Mouse (Mus musculus) embryo, embryonic 9.5 days (tissue): ENCODE data around the gene Ncbp1.
A peak's percentile ranks its signal among the peaks of the same experiment; 100 is the strongest.
"Not testable (repeated sequence)": the region's sequence is repeated elsewhere in the genome, so short reads cannot be mapped to it uniquely, and the experiment has no call there.

Source experiments
- DNase-seq: peaks from one replicate; pipeline ENCODE4 v3.0.0-alpha.2; 2017; ENCODE audit errors: extremely low spot score

The Ncbp1 gene

DNA sequence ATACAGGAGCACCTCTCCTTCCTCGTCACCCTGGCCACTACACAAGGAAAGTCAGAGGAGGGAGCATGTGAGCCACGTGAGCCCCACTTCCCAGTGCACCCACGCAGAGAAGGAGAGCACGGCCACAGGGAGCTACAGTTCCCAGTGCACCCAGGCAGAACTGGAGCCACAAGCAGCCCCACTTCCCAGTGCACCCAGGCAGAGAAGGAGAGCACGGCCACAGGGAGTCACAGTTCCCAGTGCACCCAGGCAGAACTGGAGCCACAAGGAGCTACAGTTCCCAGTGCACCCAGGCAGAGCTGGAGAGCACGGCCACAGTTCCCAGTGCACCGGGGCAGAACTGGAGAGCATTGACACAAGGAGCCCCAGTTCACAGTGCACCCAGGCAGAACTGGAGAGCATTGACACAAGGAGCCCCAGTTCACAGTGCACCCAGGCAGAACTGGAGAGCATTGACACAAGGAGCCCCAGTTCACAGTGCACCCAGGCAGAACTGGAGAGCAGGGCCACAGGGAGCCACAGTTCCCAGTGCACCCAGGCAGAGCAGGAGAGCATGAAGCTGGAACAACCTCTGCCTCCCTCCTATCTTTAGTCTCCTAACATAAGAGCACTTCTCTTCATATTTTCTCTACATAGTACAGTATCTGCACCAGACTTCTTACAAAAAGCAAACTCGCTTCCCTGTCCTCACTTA is 9.0 kb upstream of the Ncbp1 start:
- no peak for DNase-seq

DNA sequence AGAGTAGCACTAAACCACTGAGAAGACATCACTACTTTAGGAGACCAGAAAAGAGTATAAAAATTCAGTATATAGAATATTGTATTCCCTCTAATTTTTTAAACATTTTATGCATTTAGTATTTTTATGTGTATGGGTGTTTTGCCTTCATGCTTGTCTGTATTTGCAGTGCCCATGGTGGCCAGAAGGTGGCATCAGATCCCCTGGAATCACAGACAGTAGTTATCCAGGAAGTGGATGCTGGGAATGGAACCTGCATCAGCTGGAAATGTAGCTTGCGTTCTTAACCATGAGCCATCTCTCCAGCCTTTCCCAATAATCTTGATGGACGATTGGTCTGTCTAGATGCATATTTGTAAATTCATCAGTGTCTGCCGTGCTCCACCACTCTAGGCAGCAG is 8.2 kb upstream of the Ncbp1 start:
- DNase-seq: peak; percentile 53

DNA sequence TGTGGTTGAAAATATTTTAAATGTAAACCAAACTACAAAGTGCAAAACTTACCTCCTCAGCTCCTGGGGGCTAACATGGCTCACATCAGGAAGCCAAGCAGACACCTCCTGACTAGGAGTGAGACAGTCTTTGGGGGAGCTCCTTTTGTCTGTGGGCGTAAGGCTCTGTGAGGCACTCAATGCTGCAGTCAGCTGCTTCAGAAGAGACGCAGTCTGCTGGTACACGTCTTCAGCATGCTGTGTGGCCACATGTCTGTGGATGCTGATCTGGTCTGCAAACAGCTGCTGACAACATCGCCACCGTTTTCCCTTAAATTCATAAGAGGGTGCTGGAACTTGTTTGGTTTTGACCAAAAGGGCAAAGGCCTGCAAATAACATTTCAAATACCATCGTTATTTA is 6.6 kb upstream of the Ncbp1 start:
- DNase-seq: no peak

DNA sequence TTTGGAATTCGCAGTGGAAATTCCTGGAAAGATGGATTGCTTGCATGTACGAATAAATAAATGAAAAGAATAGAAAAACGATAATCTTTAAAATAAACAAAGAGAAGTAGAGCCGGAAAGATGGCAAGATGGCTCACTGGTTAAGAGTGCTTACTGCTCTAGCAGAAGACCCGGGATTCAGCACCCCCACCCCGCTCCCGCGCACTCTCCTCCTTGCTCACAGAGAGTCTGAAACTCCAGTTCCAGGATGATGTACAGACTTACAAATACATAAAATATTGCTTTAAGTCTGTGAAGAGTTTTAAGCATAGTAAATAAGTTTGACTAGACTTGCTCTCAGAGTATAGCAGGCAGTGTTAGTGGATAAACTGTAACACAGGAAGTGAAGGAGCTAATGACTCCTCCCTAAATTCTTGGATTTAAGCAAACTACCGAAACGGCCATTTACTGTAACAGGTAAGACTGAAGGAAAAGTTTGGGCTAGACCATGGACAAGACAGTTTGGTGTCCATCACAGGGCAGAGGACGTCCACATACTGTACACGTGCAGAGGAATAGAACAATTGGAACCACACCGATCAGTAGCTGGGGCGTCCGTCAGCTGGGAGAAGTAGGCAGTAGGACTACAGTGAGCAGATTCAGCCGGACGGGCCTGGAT is 655 bp upstream of the Ncbp1 start:
- DNase-seq: no peak

DNA sequence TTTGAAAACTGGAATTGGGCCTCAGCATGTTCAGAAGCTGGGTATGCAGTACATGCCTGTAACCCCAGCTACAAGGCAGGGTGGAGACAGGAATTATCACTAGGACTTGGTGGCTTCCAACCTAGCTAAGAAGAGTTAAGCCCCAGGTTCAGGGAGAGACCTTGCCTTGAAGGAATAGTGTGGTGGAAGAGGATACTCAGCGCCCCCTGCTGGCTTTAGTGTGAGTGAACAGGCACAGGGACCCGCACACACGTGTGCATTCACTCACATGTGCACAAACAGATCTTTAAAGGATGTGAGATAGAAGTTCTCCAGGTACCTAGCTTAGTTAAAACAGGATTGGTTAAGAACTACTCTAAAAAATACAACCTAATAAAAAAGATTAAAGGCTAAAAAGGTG is 5.9 kb downstream of the Ncbp1 start:
- peak; percentile 7 for DNase-seq

DNA sequence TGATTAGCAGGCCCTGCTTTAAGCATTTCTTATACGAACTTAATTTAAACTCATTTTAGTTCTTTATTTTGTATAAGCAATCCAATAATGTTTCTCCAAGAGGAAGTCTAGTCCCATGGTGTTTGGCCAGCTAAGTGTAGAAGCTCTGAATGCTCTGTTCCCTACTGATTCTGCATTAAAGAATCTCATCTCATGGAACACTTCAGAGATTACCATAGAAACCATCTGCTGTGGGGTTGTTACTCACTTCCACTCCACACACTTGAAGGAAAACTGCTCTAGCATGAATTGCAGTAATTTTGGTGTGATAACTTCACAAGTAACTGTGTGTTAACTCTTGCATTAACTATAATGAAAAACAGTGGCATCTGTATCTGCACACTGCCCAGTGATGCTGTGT is 8.5 kb downstream of the Ncbp1 start:
- DNase-seq: no peak

DNA sequence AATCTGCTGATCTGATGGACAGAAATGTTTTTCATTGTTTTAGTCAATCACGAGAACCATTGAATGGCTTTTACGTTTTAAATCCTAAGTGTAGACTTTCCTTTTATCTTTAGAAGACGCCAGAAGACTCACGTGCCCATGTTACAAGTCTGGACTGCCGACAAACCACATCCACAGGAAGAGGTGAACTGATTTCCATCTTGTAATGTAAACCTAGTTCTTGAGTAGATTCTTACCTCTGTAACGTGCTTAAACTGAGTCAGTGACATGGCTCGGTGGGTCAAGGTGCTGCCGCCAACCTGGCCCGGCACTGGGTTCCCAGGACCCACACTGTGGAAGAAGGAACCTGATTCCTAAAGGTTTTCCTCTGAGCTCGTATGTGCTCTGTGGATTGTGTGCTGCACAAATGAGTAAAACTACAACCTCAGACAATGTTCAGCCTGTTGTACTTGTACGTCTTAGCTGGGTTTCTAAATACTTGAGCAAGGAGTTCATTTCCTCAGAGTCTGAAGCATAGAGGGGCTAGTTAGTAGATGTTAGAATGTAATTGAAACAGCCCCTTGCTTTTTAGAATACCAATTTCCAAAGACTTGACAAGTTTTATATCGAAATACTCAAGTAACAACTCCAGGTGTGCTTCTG is 13.6 kb downstream of the Ncbp1 start:
- DNase-seq: no peak

DNA sequence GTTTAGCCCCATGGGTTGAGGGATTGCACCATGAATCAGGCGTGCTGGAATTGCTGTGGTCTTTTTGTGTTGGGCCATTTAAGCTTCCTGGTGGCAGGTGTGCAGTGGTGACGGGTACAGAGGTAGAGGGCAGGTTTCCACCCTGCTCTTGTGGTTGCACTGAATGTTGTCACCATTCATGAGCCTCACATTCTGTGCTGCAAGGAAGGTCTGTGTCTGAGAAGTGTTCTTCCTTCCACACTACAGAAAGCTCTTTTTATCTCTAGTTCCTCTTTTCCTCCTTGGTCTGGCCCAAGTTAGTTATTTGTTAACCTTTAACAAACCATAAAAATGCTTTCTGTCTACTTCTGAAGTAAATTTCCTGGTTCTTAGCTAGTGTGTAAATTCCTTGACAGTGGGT is 25.6 kb downstream of the Ncbp1 start:
- DNase-seq: no peak

DNA sequence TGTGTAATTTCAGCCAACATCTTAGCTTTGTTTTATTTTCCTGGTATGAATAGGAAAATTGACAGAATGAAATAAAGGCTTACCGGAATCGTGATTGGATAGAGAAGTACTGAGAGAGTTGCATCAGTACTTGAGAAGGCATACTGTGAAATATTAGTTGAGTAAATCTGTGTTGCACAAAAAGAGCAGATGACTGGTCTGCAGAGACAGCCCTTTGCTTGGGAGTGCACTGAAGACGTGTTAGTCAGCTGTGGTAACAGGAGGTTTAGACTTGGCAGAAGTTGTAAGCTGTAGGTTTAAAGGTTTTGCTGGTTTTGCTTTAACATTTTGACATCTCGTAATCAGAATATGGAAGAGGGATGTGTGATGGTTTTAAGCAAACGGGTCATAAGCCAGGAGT is 27.4 kb downstream of the Ncbp1 start:
- DNase-seq: no peak

DNA sequence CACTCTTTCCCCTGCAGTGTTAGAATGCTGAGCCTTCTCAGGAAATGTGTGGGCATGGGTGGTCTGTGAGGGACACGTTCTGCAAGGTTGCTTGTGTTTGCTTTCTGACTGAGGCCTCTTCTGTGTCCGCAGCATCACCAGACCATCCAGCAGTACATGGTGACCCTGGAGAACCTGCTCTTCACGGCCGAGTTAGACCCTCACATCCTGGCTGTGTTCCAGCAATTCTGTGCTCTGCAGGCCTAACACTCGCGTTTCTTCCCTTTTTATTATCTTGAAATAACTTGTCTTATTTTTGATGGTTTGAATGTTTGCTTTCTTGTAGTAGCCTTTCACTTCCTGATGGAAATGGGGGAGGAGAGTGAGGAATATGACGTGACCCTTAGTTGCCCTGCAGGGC is 33.3 kb downstream of the Ncbp1 start:
- no peak for DNase-seq

DNA sequence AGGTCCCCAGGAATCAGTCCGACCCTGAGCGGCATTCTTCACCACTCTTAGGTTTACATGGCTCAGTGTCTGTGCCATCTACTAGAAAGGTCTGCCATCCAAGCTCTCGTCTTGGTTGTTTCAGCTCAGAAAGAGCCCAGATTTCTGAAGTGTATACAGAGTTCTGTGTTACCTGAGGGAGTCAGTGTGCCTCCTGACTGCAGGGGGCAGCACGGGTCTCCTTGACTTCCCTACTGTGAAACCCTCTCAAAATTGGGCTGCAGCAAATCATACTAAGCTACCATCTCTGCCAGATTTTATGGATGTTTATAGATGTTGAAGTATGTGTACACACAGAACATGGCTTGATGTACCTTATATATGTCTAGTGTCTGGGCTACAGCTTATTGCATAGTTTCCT is 37.9 kb downstream of the Ncbp1 start:
- DNase-seq: no peak

DNA sequence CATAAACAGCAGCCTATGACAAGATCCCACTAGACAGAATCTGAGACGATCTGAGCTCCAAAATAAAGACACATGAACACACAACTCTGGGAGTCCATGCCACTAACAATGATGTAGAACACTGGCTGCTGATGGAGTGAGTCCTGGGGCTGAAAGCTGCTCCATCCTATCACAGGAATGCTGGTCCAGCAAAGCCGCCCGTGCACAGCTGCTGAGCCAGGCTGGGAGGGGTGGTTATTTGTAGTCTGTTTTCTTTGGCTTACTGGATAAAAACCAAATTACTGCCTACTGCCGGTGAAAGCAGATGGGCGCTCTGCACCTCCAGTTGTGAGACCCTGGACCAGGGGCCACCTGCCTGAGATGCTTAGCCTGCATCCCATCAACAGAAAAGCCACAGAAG is 38.6 kb downstream of the Ncbp1 start:
- DNase-seq: no peak

DNA sequence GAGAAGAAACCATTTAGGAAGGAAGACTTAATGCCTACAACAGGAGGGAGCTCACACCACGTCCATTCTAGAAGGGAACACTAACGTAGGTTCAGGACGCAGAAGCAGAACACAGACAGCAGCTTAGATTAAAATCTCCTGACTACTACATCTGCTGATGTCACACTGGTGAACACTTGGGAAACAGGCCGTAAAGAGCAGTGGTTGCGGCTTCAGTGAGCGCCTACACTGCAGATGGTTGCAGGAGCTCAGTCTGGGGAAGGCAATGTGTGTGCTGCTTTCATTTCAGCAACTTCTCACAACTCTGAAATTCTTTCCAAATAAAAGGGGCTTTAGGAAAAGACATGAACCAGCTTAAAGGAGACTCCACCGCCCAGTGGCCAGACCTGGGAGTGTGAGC is 39.1 kb downstream of the Ncbp1 start:
- no peak for DNase-seq

DNA sequence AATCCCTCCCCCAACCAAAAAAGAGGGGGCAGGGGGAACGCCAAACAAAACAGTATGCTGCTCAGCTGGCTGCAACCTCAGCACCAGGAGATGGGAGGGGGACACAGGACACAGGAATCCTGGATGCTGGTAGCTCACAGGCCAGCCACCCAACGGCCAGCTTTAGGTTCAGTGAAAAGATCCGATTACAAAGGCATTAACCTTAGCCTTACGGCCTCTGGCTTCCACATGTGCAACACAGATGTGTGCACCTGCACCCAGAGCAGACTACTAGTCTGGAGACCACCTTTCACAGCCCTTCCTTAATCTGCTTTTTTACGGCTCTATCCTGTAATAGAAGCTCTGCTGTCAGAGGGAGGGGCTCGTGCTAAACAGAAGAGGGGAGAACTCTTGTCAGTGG is 42.8 kb downstream of the Ncbp1 start:
- no peak for DNase-seq

DNA sequence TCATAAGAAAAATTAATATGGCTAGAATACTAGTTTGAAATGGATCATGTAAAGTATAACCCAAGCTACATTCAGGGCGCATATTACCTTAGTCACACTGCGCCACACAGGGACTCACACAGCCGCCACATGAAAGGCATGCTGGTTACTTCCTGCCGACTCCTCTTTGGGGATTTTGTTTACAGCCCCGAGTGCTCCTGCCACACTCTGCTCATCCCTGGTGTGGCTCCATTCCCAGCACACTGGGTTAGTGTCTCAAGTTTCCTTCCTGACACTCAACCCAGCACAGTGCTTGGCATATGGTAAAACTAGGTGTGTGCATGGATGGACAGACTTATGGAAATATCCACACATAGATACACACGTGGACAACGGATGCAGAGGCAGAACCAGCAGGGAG is 43.8 kb downstream of the Ncbp1 start:
- DNase-seq: no peak

DNA sequence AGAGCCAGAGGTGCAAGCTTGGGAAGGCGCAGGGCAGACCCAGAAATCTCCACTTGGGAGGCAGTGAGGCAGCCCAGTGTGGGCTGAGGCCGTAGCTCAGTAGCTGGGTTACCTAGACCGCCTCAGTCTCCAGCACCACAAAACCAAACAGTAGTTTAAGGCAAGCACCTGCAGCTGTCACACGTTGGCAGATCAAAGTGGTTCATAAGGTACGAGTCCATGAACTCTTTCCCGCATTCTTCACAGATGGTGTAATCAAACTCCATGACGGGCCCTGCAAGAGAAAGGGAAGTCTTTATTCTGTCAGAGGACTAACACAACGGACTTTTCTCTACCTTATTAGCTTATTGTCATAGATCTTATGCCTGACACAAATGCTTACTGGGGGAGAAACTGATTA is 47.0 kb downstream of the Ncbp1 start:
- DNase-seq: no peak

DNA sequence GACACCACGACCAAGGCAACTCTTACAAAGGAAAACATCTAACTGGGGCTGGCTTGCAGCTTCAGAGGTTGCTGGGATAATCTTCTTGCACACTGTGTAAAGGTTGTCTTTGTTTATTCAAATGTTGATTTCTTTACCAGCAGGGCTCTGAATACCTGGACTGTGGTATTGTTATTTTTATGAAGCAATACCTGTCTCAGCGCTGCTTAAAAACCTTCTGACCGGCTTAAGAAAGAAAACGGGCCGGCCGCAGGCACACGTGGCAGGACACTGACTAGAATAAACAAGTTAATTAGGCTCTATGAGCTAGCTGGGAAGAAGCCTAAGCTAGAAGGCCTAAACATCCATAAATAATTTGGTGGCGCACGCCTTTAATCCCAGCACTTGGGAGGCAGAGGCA is 47.5 kb downstream of the Ncbp1 start:
- DNase-seq: no peak

DNA sequence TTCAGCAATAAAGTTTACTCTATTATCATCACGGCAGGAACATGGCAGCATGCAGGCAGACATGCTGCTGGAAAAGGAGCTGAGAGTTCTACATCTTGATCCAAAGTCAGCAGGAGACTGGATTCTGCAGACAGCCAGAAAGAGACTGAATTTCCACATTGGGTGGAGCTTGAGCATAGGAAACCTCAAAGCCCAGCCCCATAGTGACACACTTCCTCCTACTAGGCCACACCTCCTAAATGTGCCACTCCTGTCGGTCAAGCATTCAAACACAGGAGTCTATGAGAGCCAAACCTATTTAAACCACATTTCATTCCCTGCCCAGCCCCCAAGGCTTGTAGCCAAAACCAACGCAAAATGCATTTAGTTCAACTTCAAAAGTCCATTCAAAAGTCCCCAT is 48.1 kb downstream of the Ncbp1 start:
- DNase-seq: no peak

DNA sequence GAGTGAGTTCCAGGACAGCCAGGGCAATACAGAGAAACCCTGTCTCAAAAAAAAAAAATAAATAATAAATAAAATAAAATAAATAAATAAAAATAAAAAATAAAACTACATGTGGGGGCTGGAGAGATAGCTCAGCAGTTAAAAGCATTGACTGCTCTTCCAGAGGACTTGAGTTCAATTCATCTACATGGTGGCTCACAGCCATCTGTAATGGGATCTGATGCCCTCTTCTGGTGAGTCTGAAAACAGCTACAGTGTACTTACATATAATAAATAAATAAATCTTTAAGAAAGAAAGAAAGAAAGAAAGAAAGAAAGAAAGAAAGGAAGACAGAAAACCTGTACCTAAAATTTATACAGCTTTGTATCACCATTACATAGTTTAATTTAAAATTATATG is 53.6 kb downstream of the Ncbp1 start:
- not testable (repeated sequence) for DNase-seq

DNA sequence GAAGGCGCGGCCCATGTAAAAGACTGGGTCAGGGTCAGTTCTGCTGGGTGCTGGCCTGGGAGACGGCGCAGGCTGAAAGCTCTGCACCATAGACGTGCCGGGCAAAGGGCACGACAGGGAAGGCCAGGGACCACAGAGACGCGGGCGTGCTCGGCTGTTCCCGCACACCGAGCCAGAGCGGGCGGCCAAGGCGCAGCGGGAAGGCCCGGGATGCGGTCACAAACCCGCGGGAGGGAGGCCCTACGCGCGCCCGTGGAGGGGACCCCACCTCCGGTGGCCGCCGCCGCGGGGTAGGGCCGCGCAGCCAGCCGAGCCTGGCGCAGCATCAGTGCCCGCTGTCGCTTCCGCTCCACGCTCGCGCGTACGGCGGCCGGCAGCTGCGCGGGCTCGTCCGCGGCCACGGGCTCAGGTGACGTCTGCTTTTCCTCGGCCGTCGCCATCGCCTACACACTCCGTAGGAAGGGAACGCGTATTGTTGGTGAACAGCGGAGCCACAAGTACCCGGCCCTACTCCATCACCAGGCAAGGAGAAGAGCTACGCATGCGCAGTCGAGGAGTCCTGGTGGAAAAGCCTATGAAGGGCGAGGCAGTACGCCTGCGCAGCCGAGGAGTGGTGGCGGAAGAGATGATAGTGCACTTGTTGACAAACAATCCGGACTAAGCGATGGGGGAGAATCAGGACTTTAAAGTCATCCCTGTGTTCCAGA is 57.5 kb downstream of the Ncbp1 start, which contains the start of gene Xpa:
Xpa (minus strand) TSS at position 531 of the 707 bp plus-strand sequence.
- peak; percentile 90 for DNase-seq

DNA sequence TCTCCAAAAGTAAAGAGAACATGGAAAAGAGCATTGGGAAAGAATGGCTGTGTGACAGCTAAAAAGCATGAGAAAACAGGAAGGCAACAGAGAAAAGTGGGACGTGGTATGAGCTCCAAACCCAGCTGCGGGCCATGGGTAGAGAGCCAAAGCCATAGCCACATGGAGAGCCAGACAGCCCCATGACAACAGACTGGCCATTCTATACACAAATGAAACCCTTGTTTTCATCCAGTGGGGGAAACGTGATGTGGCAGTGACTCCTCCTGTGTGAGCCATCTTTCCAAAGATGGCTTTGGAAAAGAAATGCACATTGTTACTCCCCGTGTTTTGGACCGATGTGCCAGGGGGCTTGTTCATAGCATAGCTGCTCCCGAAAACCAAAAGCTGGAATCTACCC is 58.1 kb downstream of the Ncbp1 start:
- no peak for DNase-seq

DNA sequence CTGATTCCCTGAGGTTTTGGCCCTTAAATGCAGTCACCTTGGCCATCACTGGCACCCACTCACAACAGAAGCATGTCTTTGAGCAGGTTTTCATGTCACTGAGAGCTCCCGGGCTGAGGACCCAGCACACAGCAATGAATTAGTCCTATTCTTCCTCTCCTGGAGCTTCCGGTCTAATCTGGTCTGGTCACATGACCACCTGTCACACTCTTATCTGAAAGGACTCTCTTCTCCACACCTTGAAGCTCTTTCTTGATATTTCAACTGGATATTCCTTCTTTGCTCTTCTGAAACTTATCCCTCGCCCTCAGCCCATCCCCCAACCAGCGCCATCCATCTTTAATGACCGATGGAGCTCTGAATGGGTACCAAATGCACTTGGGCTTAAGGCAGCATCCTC is 59.7 kb downstream of the Ncbp1 start:
- no peak for DNase-seq
